Mouse (Mus musculus): ENCODE results near the gene Gm6685. TPM values are rescaled to one million over a fixed set of nuclear protein-coding genes. Genes with fewer than 3 reads are reported as not detected.

The Gm6685 gene
- polyA plus RNA-seq (2017; shearing (Covaris generic)), result 0.49 TPM

GRCm38 (mm10) chr11:28339224-28340150, at the start of gene Gm6685:
Gene Gm6685 (minus strand): TSS chr11:28339867.

Other genes with a start within 250 kb of the Gm6685 start
- gene Ccdc85a, start 244.5 kb upstream of the Gm6685 start, polyA plus RNA-seq (2017; shearing (Covaris generic)), result not detected

All from naive thymus-derived CD4-positive, alpha-beta T cell, adult 5 months (primary cell).